Mouse (Mus musculus) embryonic facial prominence, embryonic 11.5 days (tissue): ENCODE measurements at regions not wholly inside any gene's neighbourhood (a gene's known extent, or its start where the extent isn't known, plus 50 kb on each side); places are given as distances from the start of the nearest gene placed in this dataset.

Experiments
- ATAC-seq: fragments of 200-750 bp; cut with Nextera tagmentation; replicated peaks from 2 replicates; pipeline ENCODE4 v1.8.0; 2017; ENCODE audit warnings: low read depth; ENCODE audit not compliant: insufficient number of reproducible peaks, low FRiP score, low TSS enrichment
- DNase-seq: peaks from one replicate; pipeline ENCODE4 v3.0.0-alpha.2; 2015; ENCODE audit warnings: low spot score
- H3K27ac ChIP-seq: fragments of 300-500 bp; sonication (generic); replicated peaks from 2 replicates; pipeline ENCODE4 v1.5.1; 2014; ENCODE audit warnings: mild to moderate bottlenecking, low read depth, low read length, control low read depth
- H3K27me3 ChIP-seq: fragments of 300-500 bp; sonication (generic); 2 replicates; pipeline ENCODE4 v1.6.1; 2014; ENCODE audit warnings: mild to moderate bottlenecking, low read length, moderate library complexity, mixed read lengths; ENCODE audit not compliant: control insufficient read depth, insufficient read depth
- H3K36me3 ChIP-seq: fragments of 300-500 bp; sonication (generic); replicated peaks from 2 replicates; pipeline ENCODE4 v1.6.1; 2014; ENCODE audit warnings: low read depth, mild to moderate bottlenecking, low read length, moderate library complexity, mixed read lengths; ENCODE audit not compliant: control insufficient read depth, insufficient read depth
- H3K4me1 ChIP-seq: fragments of 300-500 bp; sonication (generic); 2 replicates; pipeline ENCODE4 v1.6.1; 2014; ENCODE audit warnings: low read length, mixed read lengths; ENCODE audit not compliant: control insufficient read depth, insufficient read depth
- H3K4me2 ChIP-seq: fragments of 300-500 bp; sonication (generic); 2 replicates; pipeline ENCODE4 v1.6.1; 2014; ENCODE audit warnings: low read depth, mild to moderate bottlenecking, control low read depth, low read length, moderate library complexity
- H3K4me3 ChIP-seq: fragments of 300-500 bp; sonication (generic); 2 replicates; pipeline ENCODE4 v1.5.1; 2014; ENCODE audit warnings: low read depth, low read length, control low read depth
- H3K9ac ChIP-seq: fragments of 300-500 bp; sonication (generic); replicated peaks from 2 replicates; pipeline ENCODE4 v1.6.1; 2014; ENCODE audit warnings: mild to moderate bottlenecking, control low read depth, low read length
- H3K9me3 ChIP-seq: fragments of 300-500 bp; sonication (generic); replicated peaks from 2 replicates; pipeline ENCODE4 v1.6.1; 2016; ENCODE audit warnings: mild to moderate bottlenecking, low read length, inconsistent platforms, mixed read lengths; ENCODE audit not compliant: control insufficient read depth
- WGBS: fragments of 180-500 bp; shearing (Covaris S2); extraction: QIAGEN DNeasy Blood & Tissue Kit; methylation state at CpG from one replicate; pipeline ENCODE4 v1.1.7; 2014; 5-methylcytosine and 5-hydroxymethylcytosine counted together

GRCm38 (mm10) chr11:27027243-27027852, 433.5 kb upstream of the Vrk2 start:
- no peak overlapping the region for H3K4me2 ChIP-seq
- no peak overlapping the region for H3K27ac ChIP-seq
- 82% methylated on average over 1 of the region's 1 CpGs for WGBS
- no peak for DNase-seq
- no peaks in the 10 kb centered on the region for H3K27me3 ChIP-seq
- no peaks in the 10 kb centered on the region for H3K9me3 ChIP-seq
- H3K4me3 ChIP-seq: no peak overlapping the region
- ATAC-seq: no peak
- no peaks in the 10 kb centered on the region for H3K36me3 ChIP-seq
- no peaks in the 10 kb centered on the region for H3K4me1 ChIP-seq
- H3K9ac ChIP-seq: no peak overlapping the region

GRCm38 (mm10) chr11:27025500-27025899, 431.7 kb upstream of the Vrk2 start:
- Histone ChIP-seq H3K27me3 (no peaks in the 10 kb centered on the region), H3K4me1 (no peaks in the 10 kb centered on the region), H3K4me3 (no peak overlapping the region), H3K36me3 (no peaks in the 10 kb centered on the region), H3K27ac (no peak overlapping the region), H3K9ac (no peak overlapping the region), H3K4me2 (no peak overlapping the region), H3K9me3 (no peaks in the 10 kb centered on the region)
- no peak for ATAC-seq
- WGBS: 79% methylated on average over 2 of the region's 2 CpGs
- DNase-seq: no peak

- DNase-seq: peak; percentile 57
- Histone ChIP-seq H3K36me3 (no peaks in the 10 kb centered on the region), H3K4me2 (no peak overlapping the region), H3K9me3 (no peaks in the 10 kb centered on the region), H3K4me1 (no peaks in the 10 kb centered on the region), H3K27ac (no peak overlapping the region), H3K9ac (no peak overlapping the region), H3K4me3 (no peak overlapping the region), H3K27me3 (no peaks in the 10 kb centered on the region)
- WGBS: 28% methylated on average over 3 of the region's 3 CpGs
- ATAC-seq: peak; percentile 52
Observed at GRCm38 (mm10) chr11:26996292-26997099, 402.7 kb upstream of the Vrk2 start.

- H3K27me3 ChIP-seq: no peaks in the 10 kb centered on the region
- ATAC-seq (no peak), DNase-seq (no peak)
- no peak overlapping the region for H3K9ac ChIP-seq
- no peaks in the 10 kb centered on the region for H3K36me3 ChIP-seq
- no peaks in the 10 kb centered on the region for H3K9me3 ChIP-seq
- no peak overlapping the region for H3K4me3 ChIP-seq
- no peak overlapping the region for H3K27ac ChIP-seq
- no peak overlapping the region for H3K4me2 ChIP-seq
- WGBS: 68% methylated on average over 7 of the region's 7 CpGs
- no peaks in the 10 kb centered on the region for H3K4me1 ChIP-seq
Observed at GRCm38 (mm10) chr11:26981216-26981615, 387.4 kb upstream of the Vrk2 start.

GRCm38 (mm10) chr11:26972533-26973081, 378.8 kb upstream of the Vrk2 start:
- Histone ChIP-seq H3K4me2 (no peak overlapping the region), H3K4me3 (no peak overlapping the region), H3K27ac (no peak overlapping the region), H3K36me3 (no peaks in the 10 kb centered on the region), H3K4me1 (no peaks in the 10 kb centered on the region), H3K27me3 (no peaks in the 10 kb centered on the region), H3K9me3 (no peaks in the 10 kb centered on the region), H3K9ac (no peak overlapping the region)
- ATAC-seq (no peak), DNase-seq (no peak)
- 86% methylated on average over 8 of the region's 8 CpGs for WGBS

- H3K9ac ChIP-seq: no peak overlapping the region
- H3K4me2 ChIP-seq: no peak overlapping the region
- no peaks in the 10 kb centered on the region for H3K9me3 ChIP-seq
- H3K27ac ChIP-seq: no peak overlapping the region
- H3K27me3 ChIP-seq: no peaks in the 10 kb centered on the region
- no peak for ATAC-seq
- no peaks in the 10 kb centered on the region for H3K4me1 ChIP-seq
- no peak for DNase-seq
- 69% methylated on average over 2 of the region's 2 CpGs for WGBS
- no peaks in the 10 kb centered on the region for H3K36me3 ChIP-seq
- H3K4me3 ChIP-seq: no peak overlapping the region
Observed at GRCm38 (mm10) chr11:26971161-26971560, 377.4 kb upstream of the Vrk2 start.

- DNase-seq: no peak
- H3K36me3 ChIP-seq: no peaks in the 10 kb centered on the region
- no peaks in the 10 kb centered on the region for H3K27me3 ChIP-seq
- H3K9me3 ChIP-seq: no peaks in the 10 kb centered on the region
- no peak overlapping the region for H3K4me2 ChIP-seq
- H3K9ac ChIP-seq: no peak overlapping the region
- 89% methylated on average over 4 of the region's 4 CpGs for WGBS
- H3K4me1 ChIP-seq: no peaks in the 10 kb centered on the region
- no peak overlapping the region for H3K4me3 ChIP-seq
- H3K27ac ChIP-seq: no peak overlapping the region
- no peak for ATAC-seq
Observed at GRCm38 (mm10) chr11:26967427-26967826, 373.6 kb upstream of the Vrk2 start.
